Mouse (Mus musculus) liver, embryonic 11.5 days (tissue): ENCODE data around the gene Rbm11. TPM values are rescaled to one million over a fixed set of nuclear protein-coding genes. Genes with fewer than 3 reads are reported as not detected.

Source experiments
- ATAC-seq: fragments of 200-750 bp; cut with Nextera tagmentation; replicated peaks from 2 replicates; pipeline ENCODE4 v1.8.0; 2017; ENCODE audit warnings: moderate number of reproducible peaks, mild to moderate bottlenecking, moderate TSS enrichment, moderate library complexity; ENCODE audit not compliant: low FRiP score
- DNase-seq: peaks from one replicate; pipeline ENCODE4 v3.0.0-alpha.2; 2017; ENCODE audit warnings: low spot score
- H3K27ac ChIP-seq: fragments of 300-500 bp; sonication (generic); 2 replicates; pipeline ENCODE4 v1.5.1; 2014; ENCODE audit warnings: mild to moderate bottlenecking, low read depth, low read length, control low read depth
- H3K27me3 ChIP-seq: fragments of 300-500 bp; sonication (generic); replicated peaks from 2 replicates; pipeline ENCODE4 v1.6.1; 2014; ENCODE audit warnings: low read length, mixed read lengths; ENCODE audit not compliant: control insufficient read depth, insufficient read depth
- H3K36me3 ChIP-seq: fragments of 300-500 bp; sonication (generic); 2 replicates; pipeline ENCODE4 v1.6.1; 2014; ENCODE audit warnings: mild to moderate bottlenecking, low read length, moderate library complexity, mixed read lengths; ENCODE audit not compliant: control insufficient read depth, insufficient read depth
- H3K4me1 ChIP-seq: fragments of 300-500 bp; sonication (generic); replicated peaks from 2 replicates; pipeline ENCODE4 v1.6.1; 2014; ENCODE audit warnings: low read length, mixed read lengths; ENCODE audit not compliant: control insufficient read depth, insufficient read depth
- H3K4me2 ChIP-seq: fragments of 300-500 bp; sonication (generic); 2 replicates; pipeline ENCODE4 v1.6.1; 2014; ENCODE audit warnings: mild to moderate bottlenecking, control low read depth, moderate library complexity
- H3K4me3 ChIP-seq: fragments of 300-500 bp; sonication (generic); 2 replicates; pipeline ENCODE4 v1.5.1; 2014; ENCODE audit warnings: low read depth, low read length, control low read depth
- H3K9ac ChIP-seq: fragments of 300-500 bp; sonication (generic); 2 replicates; pipeline ENCODE4 v1.6.1; 2014; ENCODE audit warnings: low read depth, low read length, control low read depth
- H3K9me3 ChIP-seq: fragments of 300-500 bp; sonication (generic); 2 replicates; pipeline ENCODE4 v1.6.1; 2016; ENCODE audit warnings: low read length, inconsistent platforms, mixed read lengths; ENCODE audit not compliant: control insufficient read depth
- WGBS: fragments of 180-500 bp; shearing (Covaris S2); extraction: QIAGEN DNeasy Blood & Tissue Kit; methylation state at CpG from one replicate; pipeline ENCODE4 v1.1.7; 2014; 5-methylcytosine and 5-hydroxymethylcytosine counted together
- polyA plus RNA-seq: library from polyadenylated mRNA; unstranded; fragments of >200 nt; fragmentation: Nextera tagmentation; extraction: Ambion mirVana; gene quantifications from 2 replicates; pipeline ENCODE4 v1.2.1, GENCODE M21; 2014

Gene Rbm11
- polyA plus RNA-seq, 1 experiment from 2014 or later: 0.12 TPM

- ATAC-seq (no peak), DNase-seq (no peak)
- H3K27me3 ChIP-seq: no peaks in the 10 kb centered on the region
- H3K9ac ChIP-seq: no peak overlapping the region
- H3K4me2 ChIP-seq: no peak overlapping the region
- no peak overlapping the region for H3K4me3 ChIP-seq
- H3K27ac ChIP-seq: no peak overlapping the region
- H3K9me3 ChIP-seq: no peaks in the 10 kb centered on the region
- no peaks in the 10 kb centered on the region for H3K36me3 ChIP-seq
- H3K4me1 ChIP-seq: no peaks in the 10 kb centered on the region
Measured at GRCm38 (mm10) chr16:75612561-75612960, 19.9 kb downstream of the Rbm11 start.

- no peaks in the 10 kb centered on the region for H3K9me3 ChIP-seq
- H3K4me1 ChIP-seq: no peaks in the 10 kb centered on the region
- H3K36me3 ChIP-seq: no peaks in the 10 kb centered on the region
- H3K9ac ChIP-seq: no peak overlapping the region
- ATAC-seq (no peak), DNase-seq (no peak)
- no peaks in the 10 kb centered on the region for H3K27me3 ChIP-seq
- H3K4me3 ChIP-seq: no peak overlapping the region
- no peak overlapping the region for H3K4me2 ChIP-seq
- 79% methylated on average over 2 of the region's 2 CpGs for WGBS
- H3K27ac ChIP-seq: no peak overlapping the region
Measured at GRCm38 (mm10) chr16:75617651-75618349, 25.2 kb downstream of the Rbm11 start.

- WGBS: 86% methylated on average over 2 of the region's 2 CpGs
- H3K27me3 ChIP-seq: no peaks in the 10 kb centered on the region
- H3K4me2 ChIP-seq: no peak overlapping the region
- no peaks in the 10 kb centered on the region for H3K9me3 ChIP-seq
- H3K27ac ChIP-seq: no peak overlapping the region
- no peak for ATAC-seq
- H3K4me3 ChIP-seq: no peak overlapping the region
- no peaks in the 10 kb centered on the region for H3K4me1 ChIP-seq
- no peaks in the 10 kb centered on the region for H3K36me3 ChIP-seq
- no peak for DNase-seq
- no peak overlapping the region for H3K9ac ChIP-seq
Measured at GRCm38 (mm10) chr16:75627862-75628261, 35.2 kb downstream of the Rbm11 start.

Other genes starting within 250 kb of the Rbm11 start
- gene Lipi, start 6.8 kb upstream of the Rbm11 start, polyA plus RNA-seq: not detected in 2 replicates
- 20.5 and 21.5 TPM in 2 replicates for gene Hspa13, start 174.3 kb downstream of the Rbm11 start, polyA plus RNA-seq